Mouse (Mus musculus): ENCODE results near the gene Igf1r.

Igf1r gene

GRCm38 (mm10) chr7:68128271-68128674 is 175.6 kb downstream of the Igf1r start:
- DNase-seq: no peak

GRCm38 (mm10) chr7:68129077-68129511 is 176.5 kb downstream of the Igf1r start:
- peak; percentile 97 for DNase-seq

- DNase-seq: peak; percentile 87
Measured at GRCm38 (mm10) chr7:68129546-68130253, 177.1 kb downstream of the Igf1r start.

- no peak for DNase-seq
Measured at GRCm38 (mm10) chr7:68130950-68131580, 178.4 kb downstream of the Igf1r start.

- no peak for DNase-seq
Measured at GRCm38 (mm10) chr7:68133679-68134078, 181.1 kb downstream of the Igf1r start.

GRCm38 (mm10) chr7:68134948-68135347 is 182.3 kb downstream of the Igf1r start:
- DNase-seq: no peak

- DNase-seq: no peak
Measured at GRCm38 (mm10) chr7:68136056-68136455, 183.4 kb downstream of the Igf1r start.

GRCm38 (mm10) chr7:68139384-68139783 is 186.8 kb downstream of the Igf1r start:
- DNase-seq: no peak

GRCm38 (mm10) chr7:68140041-68140807 is 187.6 kb downstream of the Igf1r start:
- DNase-seq: no peak

- DNase-seq: no peak
Measured at GRCm38 (mm10) chr7:68144266-68144665, 191.6 kb downstream of the Igf1r start.

GRCm38 (mm10) chr7:68148297-68149048 is 195.8 kb downstream of the Igf1r start:
- DNase-seq: no peak

- no peak for DNase-seq
Measured at GRCm38 (mm10) chr7:68151892-68152291, 199.3 kb downstream of the Igf1r start.

- no peak for DNase-seq
Measured at GRCm38 (mm10) chr7:68152458-68152857, 199.8 kb downstream of the Igf1r start.

- no peak for DNase-seq
Measured at GRCm38 (mm10) chr7:68153269-68153668, 200.6 kb downstream of the Igf1r start.

GRCm38 (mm10) chr7:68154588-68154987 is 202.0 kb downstream of the Igf1r start:
- no peak for DNase-seq

- no peak for DNase-seq
Measured at GRCm38 (mm10) chr7:68160094-68160791, 207.6 kb downstream of the Igf1r start.

- no peak for DNase-seq
Measured at GRCm38 (mm10) chr7:68164074-68164473, 211.4 kb downstream of the Igf1r start.

GRCm38 (mm10) chr7:68172776-68173175 is 220.1 kb downstream of the Igf1r start:
- DNase-seq: no peak

GRCm38 (mm10) chr7:68179672-68180071 is 227.0 kb downstream of the Igf1r start:
- no peak for DNase-seq

- no peak for DNase-seq
Measured at GRCm38 (mm10) chr7:68181104-68181503, 228.5 kb downstream of the Igf1r start.

- peak; percentile 26 for DNase-seq
Measured at GRCm38 (mm10) chr7:68182025-68182424, 229.4 kb downstream of the Igf1r start.

GRCm38 (mm10) chr7:68182773-68183172 is 230.1 kb downstream of the Igf1r start:
- no peak for DNase-seq

All from embryo, embryonic 11 days (tissue).